Mouse (Mus musculus): ENCODE results near the gene Iqschfp.

GRCm38 (mm10) chr3:68506769-68507318 lies 614.8 kb downstream of the Iqschfp start:
- TF ChIP-seq CTCF (IDR thresholded peaks at IDR 0.05; ENCODE audit: insufficient read depth, low read depth, low read length) (no peak), POLR2A (IDR thresholded peaks at IDR 0.05; ENCODE audit: insufficient read depth, low read depth, low read length) (no peak)
